Mouse (Mus musculus) ES-Bruce4 (cell line): ENCODE measurements at regions not wholly inside any gene's neighbourhood (a gene's known extent, or its start where the extent isn't known, plus 50 kb on each side); places are given as distances from the start of the nearest gene placed in this dataset.

Experiments
- CTCF ChIP-seq: IDR thresholded peaks from one replicate; pipeline ENCODE4 v1.8.1; 2011; ENCODE audit warnings: low read depth, low read length
- EP300 ChIP-seq: IDR thresholded peaks from 2 replicates; pipeline ENCODE4 v1.6.1; 2011; ENCODE audit warnings: low read depth, low read length; ENCODE audit not compliant: insufficient read depth
- POLR2A ChIP-seq: IDR thresholded peaks from one replicate; pipeline ENCODE4 v1.8.1; 2011; ENCODE audit warnings: low read length; ENCODE audit not compliant: insufficient read depth

DNA sequence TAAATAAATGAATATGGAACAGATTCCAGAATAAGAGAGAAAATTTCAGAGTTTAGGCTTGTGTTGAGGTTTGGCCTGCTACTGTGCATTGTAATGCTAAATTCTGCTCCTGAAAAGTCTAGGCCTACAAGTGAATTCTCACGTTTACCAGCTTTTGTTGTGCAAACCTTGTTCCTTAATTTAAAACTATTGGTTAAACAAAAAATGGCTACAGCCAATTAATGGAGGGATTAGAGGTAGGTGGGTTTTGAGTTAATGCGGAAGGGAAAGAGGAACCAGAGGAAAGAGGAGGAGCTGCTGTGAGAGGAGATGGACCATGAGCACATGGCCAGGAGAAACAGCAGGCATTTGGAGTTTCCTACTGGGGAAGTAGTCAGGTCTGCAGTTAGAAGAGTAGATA is 79.1 kb upstream of the Tle4 start:
- TF ChIP-seq CTCF = no peak
- no peak for TF ChIP-seq POLR2A
- no peak for TF ChIP-seq EP300
